Mouse (Mus musculus): ENCODE data around the gene 9130230L23Rik. TPM values are rescaled to one million over a fixed set of nuclear protein-coding genes. Genes with fewer than 3 reads are reported as not detected.
A peak's percentile ranks its signal among the peaks of the same experiment; 100 is the strongest.
"Not testable (repeated sequence)": the region's sequence is repeated elsewhere in the genome, so short reads cannot be mapped to it uniquely, and the experiment has no call there.

Gene 9130230L23Rik
- total RNA-seq, 2 experiments from 2014 or later: not detected

- ATAC-seq (replicated peaks; ENCODE audit: low FRiP score, low TSS enrichment, poor library complexity, severe bottlenecking): no peak
Observed at GRCm38 (mm10) chr5:66013999-66014398, 9.9 kb upstream of the 9130230L23Rik start.

- ATAC-seq (replicated peaks; ENCODE audit: low FRiP score, low TSS enrichment, poor library complexity, severe bottlenecking): no peak
Observed at GRCm38 (mm10) chr5:66008245-66008967, 4.3 kb upstream of the 9130230L23Rik start.

GRCm38 (mm10) chr5:66005041-66005678, 1.1 kb upstream of the 9130230L23Rik start:
- no peak for ATAC-seq (replicated peaks; ENCODE audit: low FRiP score, low TSS enrichment, poor library complexity, severe bottlenecking)

- no peak for ATAC-seq (replicated peaks; ENCODE audit: low FRiP score, low TSS enrichment, poor library complexity, severe bottlenecking)
Observed at GRCm38 (mm10) chr5:66001232-66001631, 2.9 kb downstream of the 9130230L23Rik start.

- ATAC-seq (replicated peaks; ENCODE audit: low FRiP score, low TSS enrichment, poor library complexity, severe bottlenecking): no peak
Observed at GRCm38 (mm10) chr5:66000567-66001125, 3.4 kb downstream of the 9130230L23Rik start.

- ATAC-seq (replicated peaks; ENCODE audit: low FRiP score, low TSS enrichment, poor library complexity, severe bottlenecking): no peak
Observed at GRCm38 (mm10) chr5:66000074-66000473, 4.0 kb downstream of the 9130230L23Rik start.

- no peak for ATAC-seq (replicated peaks; ENCODE audit: low FRiP score, low TSS enrichment, poor library complexity, severe bottlenecking)
Observed at GRCm38 (mm10) chr5:65999106-65999505, 5.0 kb downstream of the 9130230L23Rik start.

GRCm38 (mm10) chr5:65997813-65998212, 6.3 kb downstream of the 9130230L23Rik start:
- ATAC-seq (replicated peaks; ENCODE audit: low FRiP score, low TSS enrichment, poor library complexity, severe bottlenecking): no peak

GRCm38 (mm10) chr5:65994643-65995042, 9.4 kb downstream of the 9130230L23Rik start:
- no peak for ATAC-seq (replicated peaks; ENCODE audit: low FRiP score, low TSS enrichment, poor library complexity, severe bottlenecking)

- peak; percentile 73 for ATAC-seq (replicated peaks; ENCODE audit: low FRiP score, low TSS enrichment, poor library complexity, severe bottlenecking)
Observed at GRCm38 (mm10) chr5:65991191-65991590, 12.9 kb downstream of the 9130230L23Rik start.

GRCm38 (mm10) chr5:65987004-65987403, 17.1 kb downstream of the 9130230L23Rik start:
- ATAC-seq (replicated peaks; ENCODE audit: low FRiP score, low TSS enrichment, poor library complexity, severe bottlenecking): not testable (repeated sequence)

- ATAC-seq (replicated peaks; ENCODE audit: low FRiP score, low TSS enrichment, poor library complexity, severe bottlenecking): no peak
Observed at GRCm38 (mm10) chr5:65986426-65986825, 17.7 kb downstream of the 9130230L23Rik start.

GRCm38 (mm10) chr5:65975731-65976130, 28.4 kb downstream of the 9130230L23Rik start:
- ATAC-seq (replicated peaks; ENCODE audit: low FRiP score, low TSS enrichment, poor library complexity, severe bottlenecking): no peak

GRCm38 (mm10) chr5:65973189-65973588, 30.9 kb downstream of the 9130230L23Rik start:
- ATAC-seq (replicated peaks; ENCODE audit: low FRiP score, low TSS enrichment, poor library complexity, severe bottlenecking): no peak

GRCm38 (mm10) chr5:65968004-65968403, 36.1 kb downstream of the 9130230L23Rik start:
- no peak for ATAC-seq (replicated peaks; ENCODE audit: low FRiP score, low TSS enrichment, poor library complexity, severe bottlenecking)

GRCm38 (mm10) chr5:65967091-65967490, 37.0 kb downstream of the 9130230L23Rik start:
- no peak for ATAC-seq (replicated peaks; ENCODE audit: low FRiP score, low TSS enrichment, poor library complexity, severe bottlenecking)

- ATAC-seq (replicated peaks; ENCODE audit: low FRiP score, low TSS enrichment, poor library complexity, severe bottlenecking): no peak
Observed at GRCm38 (mm10) chr5:65965771-65966279, 38.3 kb downstream of the 9130230L23Rik start.

- no peak for ATAC-seq (replicated peaks; ENCODE audit: low FRiP score, low TSS enrichment, poor library complexity, severe bottlenecking)
Observed at GRCm38 (mm10) chr5:65963291-65963690, 40.8 kb downstream of the 9130230L23Rik start.

- ATAC-seq (replicated peaks; ENCODE audit: low FRiP score, low TSS enrichment, poor library complexity, severe bottlenecking): no peak
Observed at GRCm38 (mm10) chr5:65960597-65960950, 43.5 kb downstream of the 9130230L23Rik start.

GRCm38 (mm10) chr5:65959893-65960596, 44.0 kb downstream of the 9130230L23Rik start:
- ATAC-seq (replicated peaks; ENCODE audit: low FRiP score, low TSS enrichment, poor library complexity, severe bottlenecking): peak; percentile 48; the same call in 1 of the 2 replicates

All from megakaryocyte-erythroid progenitor cell, adult 5-6 weeks (primary cell).